Mouse (Mus musculus) testis, adult 10 weeks (tissue): ENCODE measurements around the gene Olfr153. TPM values are rescaled to one million over a fixed set of nuclear protein-coding genes. Genes with fewer than 3 reads are reported as not detected.

Experiments
- polyA plus RNA-seq: library from polyadenylated mRNA; stranded (reverse); fragments of 350-450 nt; fragmentation: Illumina TruSeq; extraction: RNeasy Lipid Tissue Mini Kit (QIAGEN cat#74804); gene quantifications from one replicate; pipeline ENCODE4 v1.2.3, GENCODE M21; 2014; ENCODE audit warnings: low read depth, low replicate concordance

Olfr153 gene
- 0.39 TPM for polyA plus RNA-seq

DNA sequence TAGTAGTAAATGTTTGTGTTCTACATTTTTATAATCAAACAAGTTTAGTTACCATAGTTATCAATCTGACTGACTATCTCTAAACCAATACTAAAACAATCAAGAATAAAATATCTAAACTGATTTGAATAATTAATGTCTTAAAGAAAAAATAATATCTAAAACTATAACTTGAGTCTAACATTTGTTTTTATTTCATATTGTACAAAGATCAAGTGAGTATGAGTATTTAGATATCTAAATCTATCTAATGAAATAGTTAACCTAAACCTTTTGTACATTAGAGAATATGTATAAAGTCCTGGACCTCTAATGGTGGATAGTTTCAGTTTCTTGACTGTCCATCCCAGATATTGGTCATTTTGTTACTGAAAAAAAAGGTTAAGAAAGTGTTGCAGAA lies at the start of gene Olfr153:
Olfr153 (plus strand) TSS at position 301 of the 400 bp plus-strand sequence.

GRCm38 (mm10) chr2:87496993-87497392 lies 34.6 kb upstream of the Olfr153 start, which contains the start of gene Pramel7:
Gene Pramel7 (minus strand): TSS chr2:87497093.

GRCm38 (mm10) chr2:87506265-87506664 lies 25.3 kb upstream of the Olfr153 start, which contains the start of gene Pramel6:
Gene Pramel6 (plus strand): TSS chr2:87506565.

GRCm38 (mm10) chr2:87545442-87545841 lies 13.8 kb downstream of the Olfr153 start, which contains the start of gene Olfr1128:
Gene Olfr1128 (minus strand): TSS chr2:87545542.

GRCm38 (mm10) chr2:87573602-87574001 lies 42.0 kb downstream of the Olfr153 start, which contains the start of gene Olfr1129:
Gene Olfr1129 (plus strand): TSS chr2:87573902.

Other genes with a start within 250 kb of the Olfr153 start
- gene Olfr1118, start 224.2 kb upstream of the Olfr153 start, polyA plus RNA-seq, result not detected
- not detected for gene Olfr1120, start 177.0 kb upstream of the Olfr153 start, polyA plus RNA-seq
- not detected for gene Olfr1121, start 161.9 kb upstream of the Olfr153 start, polyA plus RNA-seq
- gene Olfr1122, start 145.9 kb upstream of the Olfr153 start, polyA plus RNA-seq, result not detected
- gene Olfr1123, start 115.2 kb upstream of the Olfr153 start, polyA plus RNA-seq, result not detected
- 0.24 TPM for gene Olfr1124, start 101.5 kb upstream of the Olfr153 start, polyA plus RNA-seq
- gene Olfr1126, start 77.8 kb upstream of the Olfr153 start, polyA plus RNA-seq, result not detected
- 0.71 TPM for gene Pramel7, start 34.7 kb upstream of the Olfr153 start, polyA plus RNA-seq
- not detected for gene Pramel6, start 25.2 kb upstream of the Olfr153 start, polyA plus RNA-seq
- not detected for gene Olfr1128, start 13.7 kb downstream of the Olfr153 start, polyA plus RNA-seq
- gene Olfr1129, start 42.1 kb downstream of the Olfr153 start, polyA plus RNA-seq, result not detected
- not detected for gene Olfr1130, start 74.4 kb downstream of the Olfr153 start, polyA plus RNA-seq
- not detected for gene Olfr1131, start 95.3 kb downstream of the Olfr153 start, polyA plus RNA-seq
- not detected for gene Olfr1132, start 105.7 kb downstream of the Olfr153 start, polyA plus RNA-seq
- gene Olfr1133, start 115.6 kb downstream of the Olfr153 start, polyA plus RNA-seq, result not detected
- not detected for gene Olfr1134, start 126.7 kb downstream of the Olfr153 start, polyA plus RNA-seq
- not detected for gene Olfr1135, start 141.9 kb downstream of the Olfr153 start, polyA plus RNA-seq
- gene Olfr1136, start 162.2 kb downstream of the Olfr153 start, polyA plus RNA-seq, result not detected
- not detected for gene Olfr1137, start 181.4 kb downstream of the Olfr153 start, polyA plus RNA-seq
- not detected for gene Olfr1138, start 208.2 kb downstream of the Olfr153 start, polyA plus RNA-seq
- not detected for gene Olfr1140, start 212.0 kb downstream of the Olfr153 start, polyA plus RNA-seq
- not detected for gene Olfr1141, start 222.2 kb downstream of the Olfr153 start, polyA plus RNA-seq
- not detected for gene Olfr152, start 247.7 kb downstream of the Olfr153 start, polyA plus RNA-seq